Mouse (Mus musculus) thymus, postnatal 4 days (tissue): Measurements from ENCODE around the gene Obp2b.
"Not testable (repeated sequence)": the region's sequence is repeated elsewhere in the genome, so short reads cannot be mapped to it uniquely, and the experiment has no call there.

ENCODE experiments used
- DNase-seq: peaks from one replicate; pipeline ENCODE4 v3.0.0; 2021

Gene Obp2b

DNA sequence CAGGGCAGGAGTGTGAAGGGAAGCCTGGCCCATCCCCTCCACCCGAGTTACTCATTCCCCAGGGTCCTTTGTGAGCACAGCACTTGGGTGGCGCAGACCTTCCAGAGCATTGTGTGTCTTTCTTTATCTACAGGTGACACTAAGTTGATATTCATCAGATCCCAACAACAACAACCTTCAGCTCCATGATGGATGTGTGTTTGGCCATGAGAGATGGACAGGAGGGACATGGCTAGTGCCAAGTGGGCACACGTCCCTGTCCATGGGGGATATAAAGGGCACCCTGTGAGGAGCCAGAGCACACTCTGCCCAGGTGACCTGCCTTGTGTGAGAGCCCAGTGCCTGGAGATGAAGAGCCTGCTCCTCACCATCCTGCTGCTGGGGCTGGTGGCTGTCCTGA is at the start of gene Obp2b:
Gene Obp2b (plus strand): TSS at position 301 of the 400 bp plus-strand sequence.
- DNase-seq: not testable (repeated sequence)

DNA sequence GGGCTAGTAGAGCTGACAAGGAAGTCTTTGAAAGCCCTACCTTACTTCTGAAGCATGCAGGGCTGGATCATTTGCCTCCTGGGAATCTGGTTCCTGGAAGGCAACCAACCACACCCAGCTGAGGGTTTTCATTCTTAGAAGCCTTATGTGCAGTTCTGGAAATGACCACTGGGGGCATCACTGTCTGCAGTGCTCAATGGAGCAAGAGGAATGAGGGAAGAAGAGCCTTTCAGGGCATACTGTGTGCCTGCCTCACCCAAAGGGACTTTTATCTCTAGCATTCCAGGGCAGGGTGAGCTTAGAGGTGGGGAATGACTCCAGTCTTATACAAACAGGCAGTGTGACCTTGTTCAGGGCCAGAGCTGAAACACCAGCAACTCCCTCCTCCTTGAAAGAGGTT is 42.2 kb upstream of the Obp2b start:
- DNase-seq: peak; percentile 82

DNA sequence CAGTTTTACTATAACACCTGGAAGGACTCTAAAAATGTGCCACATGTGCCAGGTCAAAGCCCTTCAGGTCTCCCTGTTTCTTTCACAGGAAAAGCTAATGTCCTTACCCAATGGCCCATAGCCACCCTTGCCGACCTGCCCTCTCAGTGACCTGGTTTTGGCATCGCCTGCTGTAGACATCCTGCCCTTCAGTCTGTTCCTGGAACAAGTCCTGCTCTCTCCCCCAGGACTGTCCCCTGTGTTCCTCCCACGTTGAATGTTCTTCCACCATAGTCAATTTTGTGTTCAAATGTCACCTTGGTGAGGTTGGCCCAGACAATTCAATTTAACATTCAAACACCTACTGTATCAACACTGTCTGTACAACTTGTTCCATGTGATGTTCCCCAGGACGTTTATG is 39.9 kb upstream of the Obp2b start:
- DNase-seq: no peak

DNA sequence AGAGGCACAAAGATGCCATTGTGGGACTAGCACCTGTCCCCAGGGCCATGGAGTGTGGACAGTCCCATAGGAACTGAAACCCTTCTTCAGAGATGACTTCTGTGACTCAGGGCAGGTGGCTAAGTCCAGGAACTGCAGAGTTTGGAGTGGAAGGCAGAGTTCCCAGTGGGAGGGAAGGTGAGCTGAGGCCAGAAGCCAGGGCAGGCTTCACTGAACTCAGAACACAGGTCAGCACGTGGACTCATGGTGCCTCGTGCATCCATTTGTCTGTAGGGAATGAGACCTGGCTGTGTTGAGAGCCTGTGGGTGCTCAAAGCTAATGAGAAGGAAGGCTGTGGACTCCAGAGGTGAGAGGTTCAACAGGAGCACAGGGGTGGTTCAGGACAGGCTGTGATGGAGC is 38.1 kb upstream of the Obp2b start:
- DNase-seq: no peak

DNA sequence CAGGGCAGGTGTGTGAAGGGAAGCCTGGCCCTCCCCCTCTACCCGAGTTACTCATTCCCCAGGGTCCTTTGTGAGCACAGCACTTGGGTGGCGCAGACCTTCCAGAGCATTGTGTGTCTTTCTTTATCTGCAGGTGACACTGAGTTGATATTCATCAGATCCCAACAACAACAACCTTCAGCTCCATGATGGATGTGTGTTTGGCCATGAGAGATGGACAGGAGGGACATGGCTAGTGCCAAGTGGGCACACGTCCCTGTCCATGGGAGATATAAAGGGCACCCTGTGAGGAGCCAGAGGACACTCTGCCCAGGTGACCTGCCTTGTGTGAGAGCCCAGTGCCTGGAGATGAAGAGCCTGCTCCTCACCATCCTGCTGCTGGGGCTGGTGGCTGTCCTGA is 37.1 kb upstream of the Obp2b start, which contains the start of gene Obp2a:
Gene Obp2a (plus strand): TSS at position 301 of the 400 bp plus-strand sequence.
- DNase-seq: not testable (repeated sequence)

DNA sequence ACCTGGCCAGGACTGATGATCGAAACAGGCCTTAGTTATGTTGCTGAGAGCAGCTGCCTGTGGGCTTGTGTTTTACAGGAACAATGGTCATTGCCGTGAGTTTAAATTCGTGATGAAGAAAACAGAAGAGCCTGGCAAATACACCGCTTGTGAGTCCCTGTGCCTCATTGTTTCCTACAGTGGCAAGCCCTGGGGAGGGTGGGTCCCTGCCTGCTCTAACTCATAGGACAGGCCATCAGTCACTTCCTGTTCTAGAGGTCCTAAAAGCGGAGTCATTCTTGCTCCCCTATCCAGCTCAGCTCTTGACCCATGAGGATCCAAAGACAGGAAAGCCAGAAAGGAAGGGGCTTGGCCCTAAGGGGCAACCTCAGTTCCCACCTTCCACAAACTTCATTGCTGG is 35.8 kb upstream of the Obp2b start:
- DNase-seq: no peak

DNA sequence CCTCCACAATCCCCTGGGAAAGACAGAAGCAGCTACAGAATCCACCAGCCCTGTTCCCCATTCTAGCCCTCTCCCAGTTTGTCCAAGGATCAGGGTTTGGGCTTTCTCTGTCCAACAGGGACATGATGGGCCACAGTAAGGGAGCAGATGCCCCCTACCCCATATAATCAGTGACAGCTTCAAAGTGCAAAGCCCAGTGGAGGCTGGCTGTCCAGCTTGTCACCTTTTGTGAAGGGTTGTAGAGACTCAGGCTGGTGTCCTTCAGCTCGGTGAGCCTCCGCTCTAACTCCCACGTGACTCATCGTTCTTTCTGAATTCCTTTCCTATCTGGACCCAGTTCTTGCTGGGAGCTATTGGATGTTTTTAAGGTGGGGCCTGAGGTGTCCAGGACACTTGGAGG is 33.1 kb upstream of the Obp2b start:
- DNase-seq: no peak

DNA sequence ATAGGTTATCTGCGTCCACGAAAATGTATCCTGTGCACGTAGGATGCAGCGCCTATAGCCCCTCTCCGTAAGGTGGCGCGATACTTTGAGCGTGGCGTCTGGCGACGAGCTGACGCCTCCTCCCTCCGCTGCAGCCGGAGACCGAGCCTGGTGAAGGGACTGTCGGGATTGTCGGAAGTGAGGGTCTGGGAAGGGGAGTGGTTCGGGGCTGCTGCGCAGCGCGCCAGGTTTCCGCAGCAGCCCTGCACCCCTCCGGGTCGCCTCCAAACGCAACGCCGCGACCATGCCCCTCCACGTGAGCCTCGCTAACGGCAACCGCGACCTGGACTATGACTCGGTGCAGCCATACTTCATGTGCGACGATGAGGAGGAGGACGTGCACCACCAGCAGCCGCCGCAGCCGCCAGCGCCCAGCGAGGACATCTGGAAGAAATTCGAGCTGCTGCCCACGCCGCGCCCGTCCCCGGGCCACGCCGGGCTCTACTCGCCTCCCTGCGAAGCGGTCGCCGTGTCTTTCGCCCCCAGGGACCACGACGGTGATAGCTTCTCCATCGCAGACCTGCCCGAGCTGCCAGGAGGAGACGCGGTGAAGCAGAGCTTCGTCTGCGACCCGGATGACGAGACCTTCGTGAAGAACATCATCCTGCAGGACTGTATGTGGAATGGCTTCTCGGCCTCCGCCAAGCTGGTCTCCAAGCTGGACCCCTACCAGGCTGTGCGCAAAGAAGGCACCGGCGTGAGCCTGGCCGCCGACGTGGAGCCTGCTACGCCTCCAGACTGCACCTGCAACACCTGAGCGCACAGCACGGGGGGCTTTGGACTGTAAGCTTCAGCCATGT is 29.9 kb upstream of the Obp2b start, which contains the start of gene Bmyc:
Gene Bmyc (plus strand): TSS at position 97 of the 839 bp plus-strand sequence.
- peak; percentile 87 for DNase-seq

DNA sequence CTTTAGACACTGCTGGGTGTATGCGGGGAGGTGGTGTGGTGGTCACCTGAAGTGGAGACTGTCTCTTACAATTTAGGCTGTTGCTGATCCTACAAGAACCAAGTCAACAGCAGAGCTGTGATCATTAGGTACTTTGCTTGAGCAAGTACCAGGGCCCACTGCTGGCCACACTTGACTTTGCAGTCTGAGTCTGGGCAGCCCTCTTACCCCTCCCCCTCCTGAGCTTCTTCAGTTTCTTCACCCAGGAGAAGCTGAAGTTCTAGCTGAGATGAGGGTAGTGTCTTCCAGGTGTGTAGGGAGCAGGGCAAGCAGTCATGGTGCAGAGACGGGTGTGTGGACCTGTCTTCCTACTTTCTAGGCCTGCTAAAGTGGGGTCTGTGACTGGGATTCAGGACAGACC is 28.7 kb upstream of the Obp2b start:
- DNase-seq: peak; percentile 61

DNA sequence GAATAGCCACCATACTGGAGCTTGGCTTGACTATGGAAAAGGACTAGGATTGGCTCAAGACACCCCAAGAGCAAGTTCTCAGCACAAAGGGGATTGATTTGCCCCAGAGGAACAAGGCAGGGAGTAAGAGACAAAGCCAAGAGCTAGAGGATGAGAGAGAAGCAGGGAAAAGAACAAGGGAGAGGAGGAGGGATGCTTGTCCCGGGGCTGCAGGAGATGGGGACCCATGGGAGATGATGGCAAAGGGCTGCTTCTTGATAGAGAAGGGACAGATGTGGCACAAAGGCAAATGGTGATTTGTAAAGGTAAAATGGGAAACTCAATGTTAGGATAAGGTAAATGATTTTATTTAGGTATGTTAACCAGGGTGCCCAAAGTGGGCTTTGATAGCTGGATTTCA is 27.8 kb upstream of the Obp2b start:
- DNase-seq: not testable (repeated sequence)

DNA sequence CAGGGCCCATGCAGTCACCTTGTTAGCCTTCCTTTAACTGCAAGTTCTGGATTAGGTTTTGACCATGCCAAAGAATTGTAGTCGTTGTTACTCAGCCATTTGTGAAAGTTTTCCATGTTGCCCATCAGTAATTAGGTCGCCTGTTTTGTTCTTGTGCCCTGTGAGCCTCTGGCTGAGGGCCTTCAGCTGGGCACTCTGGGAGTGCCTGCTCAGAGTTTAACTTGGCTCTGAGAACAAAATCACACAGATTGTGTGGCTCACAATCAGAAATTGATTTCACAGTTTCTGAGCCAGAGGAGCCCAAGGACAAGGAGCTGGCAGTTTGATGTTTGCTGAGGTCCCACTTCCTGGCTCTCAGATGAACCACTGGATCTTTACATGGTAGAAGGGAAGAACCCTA is 27.0 kb upstream of the Obp2b start:
- DNase-seq: not testable (repeated sequence)

DNA sequence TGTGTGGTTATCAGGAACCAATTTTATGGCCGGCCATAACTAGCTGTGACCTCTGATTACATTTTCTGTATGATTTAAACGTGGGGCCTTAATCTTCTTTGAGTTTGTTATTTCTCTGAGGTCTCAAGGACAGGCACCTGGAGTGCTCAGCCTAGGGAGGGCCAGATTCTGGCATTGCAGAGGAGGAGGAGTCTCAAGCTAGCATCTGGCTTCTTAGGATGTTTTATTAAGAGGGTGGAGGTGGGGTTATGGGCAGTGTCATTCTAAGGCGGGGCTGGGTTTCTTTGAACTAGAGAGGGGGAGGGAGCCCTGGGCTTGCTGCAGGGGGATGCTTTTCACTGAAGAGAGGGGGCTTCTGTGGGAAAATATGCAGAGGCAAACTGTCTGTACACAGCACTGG is 25.2 kb upstream of the Obp2b start:
- DNase-seq: not testable (repeated sequence)

DNA sequence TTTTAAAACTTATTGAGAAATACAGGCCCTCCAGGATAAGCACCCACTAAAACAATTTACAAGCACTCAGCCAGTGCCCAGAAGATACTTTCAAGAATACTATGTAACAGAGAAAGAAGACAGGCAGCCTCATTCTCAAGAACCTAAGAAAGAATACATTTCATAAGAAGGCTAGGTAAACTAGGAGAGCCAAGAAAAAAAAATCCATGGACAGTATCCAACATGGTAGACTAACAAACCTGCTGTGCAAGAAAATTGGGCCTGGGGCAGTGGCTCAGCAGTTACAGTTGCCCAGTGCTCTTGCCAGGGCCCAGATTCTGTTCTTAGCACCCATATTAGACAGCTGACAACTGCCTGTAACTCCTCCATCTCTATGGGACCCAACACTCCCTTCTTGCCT is 19.6 kb upstream of the Obp2b start:
- DNase-seq: no peak

DNA sequence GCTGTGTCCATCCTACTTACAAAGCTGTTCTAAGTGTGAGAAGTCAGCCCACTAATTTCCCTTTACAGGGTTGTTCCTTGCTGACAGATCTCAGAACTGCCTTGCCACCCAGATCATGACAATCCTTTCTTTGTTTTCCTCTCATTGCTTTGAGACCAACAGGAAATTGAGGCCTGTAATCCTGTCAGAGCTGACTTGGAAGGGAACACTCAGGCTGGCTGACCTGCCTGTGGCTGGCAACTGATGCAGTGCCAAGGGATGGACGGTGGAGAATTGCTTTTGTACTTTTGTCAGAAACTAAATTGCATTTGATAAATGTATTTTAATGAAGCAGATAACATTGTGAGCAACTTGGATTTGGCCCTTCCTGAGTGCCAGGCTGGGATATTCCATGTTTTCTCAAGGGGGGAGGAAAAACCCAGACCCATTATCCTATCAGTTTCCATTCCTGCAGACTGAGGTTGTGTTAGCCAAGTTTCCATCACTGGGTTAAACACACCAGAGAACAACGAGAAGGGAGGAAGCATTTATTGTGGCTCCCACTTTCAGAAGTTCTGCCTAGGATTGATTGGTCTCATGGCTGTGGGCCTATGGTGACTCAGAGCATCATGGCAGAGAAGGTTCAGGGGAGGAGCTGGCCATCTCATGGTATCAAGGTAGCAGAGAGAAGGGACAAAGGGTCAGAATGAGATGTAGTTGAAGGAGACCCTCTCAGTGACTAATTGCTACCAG is 3.4 kb upstream of the Obp2b start:
- no peak for DNase-seq

DNA sequence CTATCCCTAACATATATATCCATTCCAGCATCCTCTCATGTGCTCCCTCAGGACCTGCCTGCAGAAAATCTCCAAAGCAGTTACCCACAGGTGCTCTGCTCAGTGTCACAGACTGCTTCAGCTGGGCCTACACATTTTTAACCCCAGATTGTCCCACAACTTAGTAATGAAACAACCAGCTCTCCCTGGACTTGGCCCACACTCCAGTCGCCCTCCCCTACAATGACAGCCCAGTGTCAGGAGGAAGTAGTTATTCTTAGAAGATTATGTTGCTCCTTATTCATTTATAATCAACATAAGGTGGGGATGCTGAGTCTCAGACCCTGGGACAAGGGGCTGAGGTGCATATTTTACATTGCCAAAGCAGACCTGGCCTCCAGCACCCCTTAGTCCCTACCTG is 4.9 kb downstream of the Obp2b start:
- no peak for DNase-seq

DNA sequence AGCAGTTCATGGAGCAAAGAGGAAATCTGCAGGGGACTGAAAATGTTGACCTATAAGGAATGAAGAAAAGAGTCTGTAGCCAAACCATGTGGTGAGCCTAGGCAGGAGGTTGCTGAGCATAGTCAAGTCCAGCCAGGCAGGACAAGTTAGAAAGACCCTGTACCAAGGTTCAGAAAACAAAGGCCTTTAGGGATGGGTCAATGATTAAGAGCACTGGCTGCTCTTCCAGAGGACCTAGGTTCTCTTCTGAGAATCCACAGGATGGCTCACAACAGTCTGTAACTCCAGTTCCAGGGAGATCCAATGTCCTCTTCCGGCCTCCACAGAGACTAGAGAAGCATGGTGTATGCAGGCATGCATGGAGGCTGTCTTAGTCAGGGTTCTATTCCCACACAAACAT is 17.4 kb downstream of the Obp2b start:
- no peak for DNase-seq

DNA sequence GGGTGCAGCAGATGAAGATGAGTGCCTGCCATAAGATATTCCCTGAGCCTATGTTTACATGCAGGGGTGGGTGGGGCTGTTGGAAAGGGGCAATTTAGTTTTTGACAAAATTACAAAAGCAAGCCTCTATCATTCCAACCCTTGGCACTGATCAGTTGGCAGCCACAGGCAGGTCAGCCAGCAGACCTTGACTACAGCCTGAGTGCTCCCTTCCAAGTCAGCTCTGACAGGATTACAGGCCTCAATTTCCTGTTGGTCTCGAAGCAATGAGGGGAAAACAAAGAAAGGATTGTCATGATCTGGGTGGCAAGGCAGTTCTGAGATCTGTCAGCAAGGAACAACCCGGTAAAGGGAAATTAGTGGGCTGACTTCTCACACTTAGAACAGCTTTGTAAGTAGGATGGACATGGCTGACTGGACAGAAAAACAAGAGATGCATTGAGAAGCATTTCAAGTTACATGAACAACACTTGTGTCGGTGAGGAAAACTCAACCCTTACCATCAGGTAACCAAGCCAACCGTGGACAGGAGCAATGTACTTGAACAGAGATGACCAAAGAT is 21.3 kb downstream of the Obp2b start:
- DNase-seq: no peak

DNA sequence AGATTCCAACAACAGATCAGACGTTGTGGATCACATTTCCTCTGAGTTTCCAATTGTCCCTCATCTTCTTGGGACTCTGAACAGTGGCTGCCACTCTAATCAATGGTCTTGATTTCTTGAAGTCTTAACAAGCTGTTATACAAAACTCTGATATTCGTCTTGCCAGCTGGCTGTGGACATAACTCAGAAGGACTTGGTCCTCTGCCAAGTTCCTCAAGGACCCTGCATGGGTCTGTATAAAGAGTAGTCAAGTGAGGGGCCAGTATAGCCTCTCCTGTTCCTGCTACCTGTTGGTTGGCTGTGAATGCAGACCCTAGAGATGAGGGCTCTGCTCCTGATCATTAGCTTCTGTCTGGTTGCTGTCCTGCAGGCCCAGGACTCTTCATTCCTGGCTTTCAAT is 28.5 kb downstream of the Obp2b start, which contains the start of gene Lcn3:
Gene Lcn3 (plus strand): TSS at position 301 of the 400 bp plus-strand sequence.
- DNase-seq: no peak

DNA sequence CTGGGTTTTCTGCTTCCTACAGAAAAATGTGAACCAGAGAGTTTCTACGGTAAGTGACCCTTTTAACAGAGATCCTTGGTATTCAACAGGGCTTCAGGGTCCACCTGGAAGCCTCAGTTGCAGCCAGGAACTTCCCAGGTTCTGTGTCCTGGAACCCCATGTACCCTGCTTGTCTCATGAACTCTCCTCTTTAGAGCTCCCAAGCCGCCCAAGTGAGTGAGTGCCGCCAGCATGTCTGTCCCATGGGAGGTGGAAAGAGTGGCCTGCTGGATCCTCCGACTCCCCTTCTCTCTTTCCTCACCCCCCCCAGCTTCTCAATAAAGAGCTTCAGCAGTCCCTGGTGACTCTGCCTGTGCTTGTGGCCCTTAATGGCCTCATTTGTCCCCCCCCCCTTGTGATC is 31.0 kb downstream of the Obp2b start:
- no peak for DNase-seq

DNA sequence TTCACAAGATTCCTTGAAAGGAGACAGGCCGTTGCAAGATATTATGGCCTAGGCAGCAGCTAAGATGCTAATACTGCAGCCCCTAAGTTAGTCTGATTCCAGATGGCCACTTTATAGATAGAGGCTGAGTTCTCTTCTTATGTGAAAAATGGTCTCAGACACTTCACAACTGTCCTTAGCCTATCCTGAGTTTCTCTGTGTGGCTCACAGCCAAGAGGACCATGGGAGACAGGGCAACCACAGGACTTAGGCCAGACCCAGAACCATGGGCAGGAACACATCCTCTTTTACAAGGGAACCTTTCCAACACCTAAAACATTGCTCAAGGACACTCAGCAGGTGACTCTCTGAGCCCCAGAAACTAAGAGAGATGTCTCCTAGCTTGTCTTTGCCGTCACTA is 36.7 kb downstream of the Obp2b start:
- no peak for DNase-seq

DNA sequence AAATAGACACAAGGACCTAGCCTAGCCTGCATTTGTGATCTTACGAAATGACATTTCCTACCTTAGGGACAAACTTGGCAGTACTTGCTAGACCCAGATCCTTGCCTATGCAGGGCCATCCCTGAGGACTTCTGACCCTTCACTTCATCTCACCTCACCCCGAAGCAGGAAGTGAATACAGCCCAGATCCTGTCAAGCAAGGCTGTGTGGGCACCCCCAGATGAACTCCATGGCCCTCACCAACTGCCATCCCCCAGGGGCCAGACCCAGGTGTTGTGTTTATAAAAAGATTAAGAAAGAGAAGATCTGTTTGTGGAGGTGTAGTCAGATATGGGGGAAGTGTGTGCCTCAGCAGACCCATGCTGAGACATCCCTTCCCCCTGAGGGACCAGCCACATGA is 37.8 kb downstream of the Obp2b start:
- no peak for DNase-seq

DNA sequence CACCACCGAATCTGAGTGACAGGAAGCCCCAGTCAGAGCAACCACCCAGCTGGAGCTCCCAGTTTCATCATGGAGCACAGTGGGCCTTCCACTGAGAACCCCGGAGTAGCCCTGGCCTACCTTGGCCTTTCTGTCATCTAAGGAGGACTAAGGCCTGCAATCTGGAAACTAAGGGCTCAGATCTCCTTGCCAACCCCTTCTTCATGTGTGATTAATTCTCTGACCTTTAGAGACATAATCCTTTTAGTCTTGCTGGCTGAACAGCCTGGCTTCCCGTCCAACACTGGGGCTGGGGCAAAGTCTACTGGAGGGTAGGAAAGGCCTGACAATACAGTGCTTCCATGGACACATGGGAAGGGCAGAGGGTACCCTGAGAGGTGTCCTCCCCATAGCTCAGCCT is 39.2 kb downstream of the Obp2b start:
- DNase-seq: no peak

DNA sequence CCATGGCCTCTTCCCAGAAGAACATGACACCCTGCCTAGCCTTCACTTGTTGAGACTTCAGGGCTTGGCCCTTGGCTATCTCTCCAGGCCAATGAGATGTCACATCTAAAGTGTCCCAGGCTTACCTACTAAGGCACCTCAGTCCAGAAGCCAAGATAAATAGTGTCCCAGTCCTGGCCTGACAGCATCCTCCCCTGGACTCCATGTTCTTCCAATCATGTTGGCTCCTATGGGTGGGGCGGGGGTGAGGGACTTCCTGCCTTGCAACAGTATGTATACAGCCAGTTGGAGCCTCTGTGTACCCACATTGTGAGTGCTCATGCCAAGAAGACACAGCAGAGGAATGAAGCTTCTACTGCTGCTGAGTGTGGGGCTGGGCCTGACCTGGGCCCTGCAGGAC is 39.9 kb downstream of the Obp2b start, which contains the start of gene Lcn11:
Gene Lcn11 (plus strand): TSS at position 301 of the 400 bp plus-strand sequence.
- DNase-seq: no peak

DNA sequence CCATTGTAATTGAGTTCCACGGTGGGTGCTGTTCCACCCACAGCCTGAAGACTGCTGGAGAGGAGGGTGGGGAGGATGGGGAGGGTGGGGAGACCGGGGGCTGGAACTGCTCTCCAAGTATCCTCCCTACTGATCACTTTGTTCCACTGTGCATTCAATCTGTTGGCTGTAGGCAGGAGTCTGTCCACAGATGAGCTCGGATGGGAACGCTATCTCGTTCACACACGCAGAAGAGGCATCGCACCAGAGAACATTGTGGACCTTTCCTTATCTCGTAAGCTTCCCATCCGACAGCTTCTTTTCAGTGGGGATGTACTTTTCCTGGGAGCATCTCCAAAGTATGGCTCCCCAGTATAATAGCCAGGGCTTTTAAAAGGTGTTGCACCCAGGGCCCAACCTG is 42.3 kb downstream of the Obp2b start:
- DNase-seq: no peak
